Mouse (Mus musculus) kidney, adult 2 months (tissue): ENCODE measurements at regions not wholly inside any gene's neighbourhood (a gene's known extent, or its start where the extent isn't known, plus 50 kb on each side); places are given as distances from the start of the nearest gene placed in this dataset.

Experiments
- DNase-seq: peaks from one replicate; pipeline ENCODE4 v3.0.0; 2021
- H3K27ac ChIP-seq: fragments of 200-500 bp; 2 replicates; pipeline ENCODE4 v1.5.1; 2012; ENCODE audit warnings: low read depth, low read length, control low read depth, inconsistent platforms; ENCODE audit not compliant: insufficient read depth
- H3K27me3 ChIP-seq: fragments of 200-500 bp; replicated peaks from 2 replicates; pipeline ENCODE4 v1.6.1; 2012; ENCODE audit warnings: mild to moderate bottlenecking, moderate library complexity, low read length, inconsistent platforms; ENCODE audit not compliant: control insufficient read depth, insufficient read depth
- H3K36me3 ChIP-seq: fragments of 200-500 bp; 2 replicates; pipeline ENCODE4 v1.6.1; 2012; ENCODE audit warnings: mild to moderate bottlenecking, moderate library complexity, low read length, inconsistent platforms; ENCODE audit not compliant: control insufficient read depth, insufficient read depth
- H3K4me1 ChIP-seq: fragments of 200-500 bp; 2 replicates; pipeline ENCODE4 v1.6.1; 2011; ENCODE audit warnings: low read length; ENCODE audit not compliant: control insufficient read depth, insufficient read depth
- H3K4me3 ChIP-seq: fragments of 200-500 bp; 2 replicates; pipeline ENCODE4 v1.5.1; 2011; ENCODE audit warnings: mild to moderate bottlenecking, low read depth, low read length, control low read depth; ENCODE audit not compliant: insufficient read depth
- CTCF ChIP-seq: fragments of 200-500 bp; conservative IDR thresholded peaks from 2 replicates; pipeline ENCODE4 v1.5.1; 2011; ENCODE audit warnings: low read depth, mild to moderate bottlenecking, control low read depth, low read length, moderate library complexity, mixed read lengths; ENCODE audit not compliant: insufficient read depth, insufficient read length
- POLR2A ChIP-seq: fragments of 200-500 bp; IDR thresholded peaks from one replicate; pipeline ENCODE4 v1.6.1; 2011; ENCODE audit warnings: low read depth, low read length, control low read depth
- WGBS: fragments of 180-500 bp; shearing (Covaris S2); methylation state at CpG from one replicate; pipeline ENCODE4 v1.1.7; 2018; 5-methylcytosine and 5-hydroxymethylcytosine counted together

DNA sequence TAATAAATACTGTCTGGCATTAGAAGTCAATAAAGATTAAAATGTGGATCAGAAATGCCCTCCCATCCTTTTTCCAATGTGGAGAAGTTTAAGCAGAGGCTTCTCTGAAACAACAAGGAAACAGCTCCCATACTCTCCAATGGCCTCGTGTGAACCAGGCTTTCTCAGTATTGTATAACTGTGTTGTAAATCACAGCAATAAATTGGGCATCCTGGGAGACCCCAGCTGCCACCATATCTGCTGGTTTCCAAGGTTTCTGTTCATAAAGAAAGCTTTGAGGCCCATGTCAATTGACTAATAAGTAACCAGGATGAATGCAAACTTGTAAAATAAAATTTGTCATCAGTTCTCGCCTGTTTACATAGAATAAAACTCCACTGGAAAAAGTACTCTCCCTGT is 192.7 kb upstream of the Gdnf start:
- DNase-seq, result no peak
- Histone ChIP-seq H3K4me3 (no peak overlapping the region), H3K27me3 (no peaks in the 10 kb centered on the region), H3K27ac (no peak overlapping the region), H3K36me3 (no peaks in the 10 kb centered on the region), H3K4me1 (no peaks in the 10 kb centered on the region)
- no peak for TF ChIP-seq CTCF
- no peak for TF ChIP-seq POLR2A
- 40% methylated on average over 2 of the region's 2 CpGs for WGBS

DNA sequence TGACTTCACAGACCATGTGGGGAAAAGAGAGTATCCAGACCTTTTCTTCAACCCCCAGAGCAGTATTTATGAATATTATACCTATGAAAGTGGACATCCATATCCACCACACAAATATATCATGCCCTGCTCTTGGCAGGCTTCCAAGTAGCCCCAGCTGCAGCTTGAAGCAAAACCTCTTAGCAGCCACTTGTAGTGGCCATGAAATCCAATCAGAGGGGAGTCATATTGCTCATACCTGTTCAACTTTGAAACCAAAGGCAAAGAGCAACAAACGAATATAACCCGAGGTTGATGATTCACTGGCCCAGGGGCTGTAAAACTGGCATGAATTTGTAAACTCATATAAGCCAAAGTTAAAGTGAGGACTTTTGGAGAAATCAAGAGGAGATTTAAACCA is 187.6 kb upstream of the Gdnf start:
- Histone ChIP-seq H3K27me3 (no peaks in the 10 kb centered on the region), H3K27ac (no peak overlapping the region), H3K36me3 (no peaks in the 10 kb centered on the region), H3K4me3 (no peak overlapping the region), H3K4me1 (no peaks in the 10 kb centered on the region)
- TF ChIP-seq CTCF (no peak), POLR2A (no peak)
- 27% methylated on average over 2 of the region's 2 CpGs for WGBS
- peak; percentile 51 for DNase-seq

DNA sequence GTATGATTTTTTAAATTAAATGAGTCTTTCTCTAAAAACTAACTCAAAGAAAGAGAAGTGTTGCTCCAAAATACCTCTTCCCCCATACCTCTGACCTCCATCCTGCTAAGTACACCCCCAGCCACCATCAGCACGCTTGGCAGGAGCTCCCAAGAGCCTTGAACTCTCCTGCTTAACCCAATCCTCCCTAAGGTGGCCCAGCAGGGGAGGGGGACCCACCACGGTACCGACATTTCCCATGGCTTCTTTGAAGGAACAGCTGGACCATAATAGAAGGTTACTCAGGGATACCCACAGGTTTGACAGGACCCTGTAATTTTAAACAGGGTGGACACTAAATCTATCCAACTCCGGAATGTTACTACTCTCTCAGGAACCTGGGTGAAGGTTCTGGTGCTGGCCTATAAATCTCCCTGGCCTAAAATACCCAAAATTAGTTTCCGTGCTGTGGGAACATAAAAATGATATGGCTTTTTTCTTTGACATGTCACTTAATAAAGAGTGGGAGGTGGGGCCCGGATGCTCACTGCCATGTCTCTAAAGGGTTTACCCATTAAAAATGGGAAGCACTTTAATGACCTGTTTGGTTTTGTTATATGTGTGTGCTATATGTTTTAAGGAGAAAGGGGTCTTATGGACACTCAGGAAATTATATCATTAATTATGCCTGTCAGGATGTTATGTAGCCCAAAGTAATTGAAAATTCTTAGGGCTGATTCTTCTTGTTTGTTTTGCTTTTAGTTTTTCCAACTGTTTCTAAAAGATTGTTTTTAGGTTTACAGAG is 185.8 kb upstream of the Gdnf start:
- TF ChIP-seq CTCF (no peak), POLR2A (no peak)
- no peak overlapping the region for H3K4me3 ChIP-seq
- H3K27me3 ChIP-seq, result no peaks in the 10 kb centered on the region
- H3K27ac ChIP-seq, result no peak overlapping the region
- WGBS, result 42% methylated on average over 6 of the region's 6 CpGs
- no peaks in the 10 kb centered on the region for H3K4me1 ChIP-seq
- no peak for DNase-seq
- H3K36me3 ChIP-seq, result no peaks in the 10 kb centered on the region

- whole genome bisulfite sequencing, result 85% methylated on average over 4 of the region's 4 CpGs
- Histone ChIP-seq H3K4me1 (no peaks in the 10 kb centered on the region), H3K4me3 (no peak overlapping the region), H3K36me3 (no peaks in the 10 kb centered on the region), H3K27ac (no peak overlapping the region), H3K27me3 (no peaks in the 10 kb centered on the region)
- no peak for DNase-seq
- no peak for TF ChIP-seq CTCF
- TF ChIP-seq POLR2A, result no peak
These were observed 180.8 kb upstream of the Gdnf start for GRCm38 (mm10) chr15:7629826-7630225.

- H3K27me3 ChIP-seq, result no peaks in the 10 kb centered on the region
- H3K36me3 ChIP-seq, result no peaks in the 10 kb centered on the region
- H3K4me1 ChIP-seq, result no peaks in the 10 kb centered on the region
- TF ChIP-seq POLR2A (no peak), CTCF (no peak)
- H3K27ac ChIP-seq, result no peak overlapping the region
- no peak overlapping the region for H3K4me3 ChIP-seq
- whole genome bisulfite sequencing, result 63% methylated on average over 8 of the region's 8 CpGs
- no peak for DNase-seq
These were observed 175.4 kb upstream of the Gdnf start for GRCm38 (mm10) chr15:7635234-7635633.

DNA sequence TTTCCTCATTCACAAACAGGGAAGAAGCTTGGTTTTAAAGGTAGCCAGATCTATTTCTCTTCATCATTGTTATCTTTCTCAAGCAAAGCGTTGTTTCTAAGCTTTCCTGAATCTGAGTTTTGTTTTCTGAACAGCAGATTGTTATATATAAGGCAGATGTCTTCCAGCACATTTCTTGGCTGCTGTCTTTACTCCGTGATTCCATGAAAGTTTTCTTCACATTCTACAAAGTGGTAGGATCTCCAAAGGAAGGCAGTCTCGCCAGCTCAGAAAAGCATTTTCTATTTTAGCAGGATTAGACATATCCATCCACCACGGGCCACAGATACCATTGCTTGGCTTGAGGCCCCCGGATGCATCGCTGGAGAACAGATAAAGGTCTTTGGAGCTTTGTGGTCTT is 171.2 kb upstream of the Gdnf start:
- no peak for DNase-seq
- Histone ChIP-seq H3K36me3 (no peaks in the 10 kb centered on the region), H3K4me1 (no peaks in the 10 kb centered on the region), H3K4me3 (no peak overlapping the region), H3K27ac (no peak overlapping the region), H3K27me3 (no peaks in the 10 kb centered on the region)
- no peak for TF ChIP-seq POLR2A
- no peak for TF ChIP-seq CTCF
- 86% methylated on average over 6 of the region's 6 CpGs for WGBS

GRCm38 (mm10) chr15:7642075-7642474 is 168.6 kb upstream of the Gdnf start:
- no peaks in the 10 kb centered on the region for H3K27me3 ChIP-seq
- no peak for DNase-seq
- H3K27ac ChIP-seq, result no peak overlapping the region
- H3K36me3 ChIP-seq, result no peaks in the 10 kb centered on the region
- TF ChIP-seq POLR2A, result no peak
- no peak for TF ChIP-seq CTCF
- 32% methylated on average over 2 of the region's 2 CpGs for WGBS
- H3K4me1 ChIP-seq, result no peaks in the 10 kb centered on the region
- no peak overlapping the region for H3K4me3 ChIP-seq

- DNase-seq, result no peak
- Histone ChIP-seq H3K27me3 (no peaks in the 10 kb centered on the region), H3K4me3 (no peak overlapping the region), H3K4me1 (no peaks in the 10 kb centered on the region), H3K36me3 (no peaks in the 10 kb centered on the region), H3K27ac (no peak overlapping the region)
- TF ChIP-seq POLR2A, result no peak
- TF ChIP-seq CTCF, result no peak
- 73% methylated on average over 3 of the region's 3 CpGs for WGBS
These were observed 159.9 kb upstream of the Gdnf start for GRCm38 (mm10) chr15:7650705-7651104.
